Mouse (Mus musculus) CH12.LX (cell line): ENCODE data around the gene Lgals8. TPM values are rescaled to one million over a fixed set of nuclear protein-coding genes. Genes with fewer than 3 reads are reported as not detected.

Experiments used
- DNase-seq: peaks from one replicate; pipeline ENCODE4 v3.0.0-alpha.2; 2013; ENCODE audit errors: extremely low read depth
- H3K27ac ChIP-seq: 2 replicates; pipeline ENCODE4 v1.5.1; 2012; ENCODE audit warnings: low read depth, mild to moderate bottlenecking, control low read depth, moderate library complexity; ENCODE audit not compliant: insufficient read depth
- H3K27me3 ChIP-seq: replicated peaks from 2 replicates; pipeline ENCODE3; 2012; ENCODE audit warnings: inconsistent platforms
- H3K36me3 ChIP-seq, 2 experiments: replicated peaks in 1 of 2; 2 replicates each; pipeline versions ENCODE3 to v1.6.1; 2012; ENCODE audit warnings: inconsistent platforms in 1 of 2, low read length in 1 of 2, mild to moderate bottlenecking in 1 of 2, mixed read lengths in 1 of 2, moderate library complexity in 1 of 2; ENCODE audit not compliant: control insufficient read depth in 1 of 2, insufficient read depth in 1 of 2
- H3K4me1 ChIP-seq, 2 experiments: 2 replicates each; pipeline ENCODE4 v1.6.1; 2012; ENCODE audit warnings: inconsistent platforms in 1 of 2, moderate library complexity in 1 of 2; ENCODE audit not compliant: insufficient read depth in 2 of 2, control insufficient read depth in 1 of 2
- H3K4me2 ChIP-seq: 2 replicates; pipeline ENCODE4 v1.6.1; 2012; ENCODE audit warnings: low read depth, mild to moderate bottlenecking, control low read depth; ENCODE audit not compliant: poor library complexity, insufficient read depth, severe bottlenecking
- H3K4me3 ChIP-seq, 3 experiments: fragments of 150-350 bp in 1 of 3; sonication (generic) in 1 of 3; replicated peaks in 1 of 3; 2 replicates each; pipeline versions ENCODE3 to v1.5.1; 2011 to 2012; ENCODE audit warnings: low read depth in 2 of 3, low read length in 2 of 3, mild to moderate bottlenecking in 2 of 3, moderate library complexity in 2 of 3, control low read depth in 1 of 3, improper control_type of control experiment in 1 of 3, inconsistent platforms in 1 of 3, mixed read lengths in 1 of 3; ENCODE audit not compliant: poor library complexity in 1 of 3
- H3K79me2 ChIP-seq: replicated peaks from 2 replicates; pipeline ENCODE4 v1.6.1; 2012; ENCODE audit warnings: mild to moderate bottlenecking, moderate library complexity; ENCODE audit not compliant: control insufficient read depth, poor library complexity, insufficient read depth, severe bottlenecking; ENCODE audit errors: extremely low read depth
- H3K9ac ChIP-seq: 2 replicates; pipeline ENCODE4 v1.6.1; 2012; ENCODE audit warnings: low read depth, mild to moderate bottlenecking, control low read depth, moderate library complexity; ENCODE audit not compliant: insufficient read depth
- H3K9me3 ChIP-seq: replicated peaks from 2 replicates; pipeline ENCODE3; 2012; ENCODE audit warnings: low read length, inconsistent platforms, mixed read lengths
- CHD1 ChIP-seq: IDR thresholded peaks from 2 replicates; pipeline ENCODE4 v1.6.1; 2012; ENCODE audit warnings: low read depth, low read length, improper control_type of control experiment, inconsistent platforms
- CTCF ChIP-seq, 2 experiments: IDR thresholded peaks in 1 of 2; conservative IDR thresholded peaks in 1 of 2; 2 replicates each; pipeline ENCODE4 v1.5.1; 2011 to 2012; ENCODE audit warnings: low read depth in 2 of 2, low read length in 2 of 2, improper control_type of control experiment in 1 of 2, inconsistent platforms in 1 of 2, mild to moderate bottlenecking in 1 of 2, moderate library complexity in 1 of 2
- ELF1 ChIP-seq: IDR thresholded peaks from 2 replicates; pipeline ENCODE4 v1.6.1; 2014; ENCODE audit warnings: low read depth, mild to moderate bottlenecking, inconsistent platforms, low read length, improper control_type of control experiment
- EP300 ChIP-seq: IDR thresholded peaks from 2 replicates; pipeline ENCODE4 v1.6.1; 2011; ENCODE audit warnings: low read length, improper control_type of control experiment
- ETS1 ChIP-seq: conservative IDR thresholded peaks from 2 replicates; pipeline ENCODE4 v1.6.1; 2012; ENCODE audit warnings: low read depth, mild to moderate bottlenecking, inconsistent platforms, low read length, improper control_type of control experiment, moderate library complexity
- GABPA ChIP-seq: IDR thresholded peaks from 2 replicates; pipeline ENCODE4 v1.6.1; 2012; ENCODE audit warnings: low read depth, low read length, improper control_type of control experiment, inconsistent platforms; ENCODE audit not compliant: insufficient replicate concordance
- HCFC1 ChIP-seq: IDR thresholded peaks from 2 replicates; pipeline ENCODE4 v1.6.1; 2012; ENCODE audit warnings: low read depth, mild to moderate bottlenecking, inconsistent platforms, low read length, improper control_type of control experiment
- IRF4 ChIP-seq: IDR thresholded peaks from 2 replicates; pipeline ENCODE4 v1.6.1; 2014; ENCODE audit warnings: low read depth, mild to moderate bottlenecking, inconsistent platforms, low read length, improper control_type of control experiment
- JUN ChIP-seq: IDR thresholded peaks from 2 replicates; pipeline ENCODE4 v1.6.1; 2011; ENCODE audit warnings: low read depth, mild to moderate bottlenecking, low read length, improper control_type of control experiment, moderate library complexity; ENCODE audit not compliant: insufficient read depth
- JUND ChIP-seq: conservative IDR thresholded peaks from 2 replicates; pipeline ENCODE4 v1.6.1; 2011; ENCODE audit warnings: low read depth, low read length, improper control_type of control experiment
- KAT2A ChIP-seq: IDR thresholded peaks from 2 replicates; pipeline ENCODE4 v1.6.1; 2012; ENCODE audit warnings: low read length, improper control_type of control experiment, inconsistent platforms; ENCODE audit not compliant: insufficient replicate concordance
- MAFK ChIP-seq: IDR thresholded peaks from 2 replicates; pipeline ENCODE4 v1.6.1; 2011; ENCODE audit warnings: low read length, improper control_type of control experiment; ENCODE audit not compliant: insufficient replicate concordance
- MAX ChIP-seq: IDR thresholded peaks from 2 replicates; pipeline ENCODE4 v1.6.1; 2011; ENCODE audit warnings: low read length, improper control_type of control experiment
- MAZ ChIP-seq: IDR thresholded peaks from 2 replicates; pipeline ENCODE4 v1.6.1; 2012; ENCODE audit warnings: low read depth, mild to moderate bottlenecking, inconsistent platforms, low read length, improper control_type of control experiment, moderate library complexity
- MEF2A ChIP-seq: IDR thresholded peaks from 2 replicates; pipeline ENCODE4 v1.6.1; 2014; ENCODE audit warnings: low read depth, mild to moderate bottlenecking, inconsistent platforms, low read length, improper control_type of control experiment, borderline replicate concordance
- MYC ChIP-seq: IDR thresholded peaks from 2 replicates; pipeline ENCODE4 v1.6.1; 2011; ENCODE audit warnings: low read depth, mild to moderate bottlenecking, improper control_type of control experiment, low read length
- NELFE ChIP-seq: IDR thresholded peaks from 2 replicates; pipeline ENCODE4 v1.6.1; 2011; ENCODE audit warnings: low read depth, low read length, improper control_type of control experiment
- NRF1 ChIP-seq: IDR thresholded peaks from 2 replicates; pipeline ENCODE4 v1.6.1; 2014; ENCODE audit warnings: low read depth, mild to moderate bottlenecking, inconsistent platforms, low read length, improper control_type of control experiment, moderate library complexity
- PAX5 ChIP-seq: IDR thresholded peaks from 2 replicates; pipeline ENCODE4 v1.6.1; 2012; ENCODE audit warnings: low read length, inconsistent platforms, mixed read lengths
- POLR2A ChIP-seq: IDR thresholded peaks from 2 replicates; pipeline ENCODE4 v1.6.1; 2011; ENCODE audit warnings: low read depth, mild to moderate bottlenecking, improper control_type of control experiment, low read length
- RAD21 ChIP-seq: IDR thresholded peaks from 2 replicates; pipeline ENCODE4 v1.6.1; 2011; ENCODE audit warnings: low read depth, mild to moderate bottlenecking, low read length, improper control_type of control experiment, moderate library complexity
- RCOR1 ChIP-seq: conservative IDR thresholded peaks from 2 replicates; pipeline ENCODE4 v1.6.1; 2012; ENCODE audit warnings: low read depth, mild to moderate bottlenecking, inconsistent platforms, low read length, improper control_type of control experiment
- SMC3 ChIP-seq: IDR thresholded peaks from 2 replicates; pipeline ENCODE4 v1.6.1; 2011; ENCODE audit warnings: low read depth, low read length, improper control_type of control experiment
- TBP ChIP-seq: conservative IDR thresholded peaks from 2 replicates; pipeline ENCODE4 v1.6.1; 2011; ENCODE audit warnings: low read depth, low read length, improper control_type of control experiment
- TCF12 ChIP-seq: IDR thresholded peaks from 2 replicates; pipeline ENCODE4 v1.6.1; 2014; ENCODE audit warnings: low read depth, mild to moderate bottlenecking, inconsistent platforms, low read length, improper control_type of control experiment
- UBTF ChIP-seq: IDR thresholded peaks from 2 replicates; pipeline ENCODE4 v1.6.1; 2012; ENCODE audit warnings: low read depth, mild to moderate bottlenecking, inconsistent platforms, low read length, improper control_type of control experiment, moderate library complexity
- USF2 ChIP-seq: conservative IDR thresholded peaks from 2 replicates; pipeline ENCODE4 v1.6.1; 2011; ENCODE audit warnings: low read depth, low read length, improper control_type of control experiment
- ZC3H11A ChIP-seq: IDR thresholded peaks from 2 replicates; pipeline ENCODE4 v1.6.1; 2012; ENCODE audit warnings: low read depth, mild to moderate bottlenecking, inconsistent platforms, low read length, improper control_type of control experiment
- ZKSCAN1 ChIP-seq: IDR thresholded peaks from 2 replicates; pipeline ENCODE4 v1.6.1; 2012; ENCODE audit warnings: low read depth, inconsistent platforms, low read length, improper control_type of control experiment, borderline replicate concordance
- ZNF384 ChIP-seq: IDR thresholded peaks from 2 replicates; pipeline ENCODE4 v1.6.1; 2012; ENCODE audit warnings: low read depth, low read length, improper control_type of control experiment, inconsistent platforms
- dilution Hi-C: fragments of 300-500 bp; cut with MboI; formaldehyde crosslinking; loops from 2 replicates; pipeline ENCODE4 v1.14.3; 2020; ENCODE audit warnings: low sequenced_read_pairs; ENCODE audit not compliant: extremely low pct_unique_long_range_greater_than_20kb, extremely low pct_ligation_motif_present
- in situ Hi-C: fragments of 300-500 bp; cut with MboI; formaldehyde crosslinking; loops from 3 replicates; pipeline ENCODE4 v1.14.3; 2019; ENCODE audit warnings: low sequenced_read_pairs, low pct_ligation_motif_present, low pct_unique_long_range_greater_than_20kb, mixed read lengths
- polyA plus RNA-seq: library from polyadenylated mRNA; unstranded; fragments of >175 nt; gene quantifications from 2 replicates; pipeline ENCODE4 v1.2.1, GENCODE M21; 2012; ENCODE audit warnings: low read depth; ENCODE audit not compliant: insufficient read length
- total RNA-seq, 2 experiments: library from RNA; depleted of rRNA; stranded (reverse); fragments of 300-350 nt in 1 of 2; fragments of >200 nt in 1 of 2; gene quantifications; 2 replicates each; pipeline ENCODE4 v1.2.3; 2012 to 2014

Lgals8 gene
- total and polyA plus RNA-seq, 3 experiments, result 15.8 to 23.5 (median 18.4) TPM

DNA sequence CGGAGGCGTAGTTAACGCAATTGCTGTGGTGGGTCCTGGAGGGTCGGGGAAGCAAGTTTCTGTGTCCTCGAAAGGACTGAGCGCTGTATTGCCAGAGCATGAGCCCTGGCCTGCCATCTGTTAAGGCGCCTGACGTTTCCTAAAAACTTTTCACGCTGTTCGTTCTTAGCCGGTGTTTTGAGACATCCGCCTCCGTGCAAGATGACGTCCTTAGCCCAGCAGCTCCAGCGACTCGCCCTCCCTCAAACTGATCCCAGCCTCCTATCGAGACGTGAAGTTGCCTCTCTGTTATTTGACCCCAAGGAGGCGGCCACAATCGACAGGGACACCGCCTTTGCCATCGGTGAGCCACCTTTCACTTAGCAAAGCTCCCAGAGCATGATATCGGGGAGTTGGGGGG, 69.2 kb downstream of the Lgals8 start:
- dilution Hi-C loops (no loop called here), in situ Hi-C loops (no loop called here)
- Histone ChIP-seq H3K36me3 (peaks cover 20 to 37% of the 10 kb centered on the region in 2 experiments), H3K9ac (peak overlapping the region; percentile 76), H3K9me3 (no peaks in the 10 kb centered on the region), H3K4me2 (peak overlapping the region; percentile 79; the same call in 1 of the 2 replicates), H3K4me1 (peaks cover 7 to 15% of the 10 kb centered on the region in 2 experiments), H3K4me3 (peak overlapping the region; percentile 73 to 100 (median 97)), H3K27me3 (peaks cover 8% of the 10 kb centered on the region), H3K27ac (no peak overlapping the region), H3K79me2 (peaks cover 16% of the 10 kb centered on the region)
- TF ChIP-seq RCOR1, result no peak
- no peak for TF ChIP-seq MAFK
- no peak for TF ChIP-seq MEF2A
- no peak; the same call in 1 of the 2 replicates for TF ChIP-seq MAX
- TF ChIP-seq ZNF384, result no peak
- no peak for TF ChIP-seq RAD21
- TF ChIP-seq NELFE, result no peak; the same call in 1 of the 2 replicates
- TF ChIP-seq IRF4, result no peak
- peak; percentile 39 for DNase-seq

DNA sequence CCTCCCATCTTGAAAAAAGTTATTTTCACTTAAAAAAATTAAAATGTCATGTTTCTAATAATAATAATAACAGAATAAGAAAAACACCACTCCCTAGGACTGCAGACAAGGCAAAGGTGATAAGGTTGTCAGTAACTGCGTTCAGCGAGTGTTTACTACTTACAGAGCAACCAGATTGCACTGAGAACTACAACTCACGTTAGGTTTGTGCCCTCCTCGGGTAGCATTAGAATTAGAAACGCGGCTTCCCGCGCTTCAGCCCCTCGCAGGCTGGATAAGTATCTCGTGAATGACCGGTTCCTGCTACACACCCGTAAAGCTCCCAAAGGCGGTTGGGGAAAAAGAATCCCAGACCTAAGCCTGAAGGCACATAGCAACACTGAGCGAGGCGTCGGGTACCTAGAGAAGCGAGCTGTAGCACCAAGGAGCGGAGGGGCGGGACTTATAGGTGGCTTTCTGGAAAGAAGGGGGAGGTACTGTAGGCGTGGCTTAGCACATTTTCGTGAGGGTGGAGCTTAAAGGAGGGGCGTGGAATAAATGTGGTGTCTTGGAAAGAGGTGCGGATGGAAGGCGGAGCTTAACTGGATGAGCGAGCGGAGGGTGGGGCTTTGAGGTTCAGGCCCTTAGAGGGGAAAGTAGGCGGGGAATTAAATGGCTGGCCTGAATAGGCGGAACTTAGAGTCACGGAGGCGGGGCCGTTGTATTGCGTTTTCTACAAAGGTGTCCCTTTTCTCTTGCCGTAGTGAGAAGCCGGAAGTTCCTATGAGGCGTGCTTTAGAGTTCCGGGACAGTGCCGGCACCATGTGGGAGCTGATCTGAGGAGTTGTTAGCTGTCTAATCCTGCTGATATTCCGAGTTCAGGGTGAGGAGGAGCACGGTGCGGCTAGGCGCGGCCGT, 69.9 kb downstream of the Lgals8 start, which contains the start of gene Heatr1:
Gene Heatr1 (plus strand): TSS at position 419 of the 897 bp plus-strand sequence.
- Histone ChIP-seq H3K79me2 (peaks cover 16% of the 10 kb centered on the region), H3K27me3 (peaks cover 8% of the 10 kb centered on the region), H3K9ac (peak within 1 kb of the TSS; percentile 76), H3K4me1 (peaks cover 7 to 15% of the 10 kb centered on the region in 2 experiments), H3K4me2 (peak within 1 kb of the TSS; percentile 92), H3K36me3 (peaks cover 15 to 31% of the 10 kb centered on the region in 2 experiments), H3K27ac (no peak within 1 kb of the TSS), H3K9me3 (no peaks in the 10 kb centered on the region), H3K4me3 (peak within 1 kb of the TSS; percentile 73 to 100 (median 97))
- dilution Hi-C loops, result no loop called here
- in situ Hi-C loops, result no loop called here
- DNase-seq, result peak; percentile 100
- TF ChIP-seq MAZ (no peak), JUND (no peak), UBTF (no peak), MAFK (no peak), NRF1 (no peak), GABPA (no peak), SMC3 (no peak), ETS1 (no peak), TBP (0 out of 2 replicates have a peak, but pooled peaks have one; percentile 47), ZC3H11A (no peak), EP300 (no peak), PAX5 (no peak), ELF1 (peak; percentile 96), POLR2A (peak; percentile 88), MAX (peak; percentile 95), CHD1 (no peak), RAD21 (no peak), TCF12 (no peak; the same call in 1 of the 2 replicates), KAT2A (peak; percentile 72; the same call in 1 of the 2 replicates), NELFE (peak; percentile 67; the same call in 1 of the 2 replicates), CTCF (conservative IDR thresholded peaks at IDR 0.05 in 1 of 2, IDR thresholded peaks at IDR 0.05 in 1 of 2; ENCODE audit: low read depth in 2 of 2, low read length in 2 of 2) (no peak), MYC (peak; percentile 99), ZNF384 (no peak), JUN (no peak), ZKSCAN1 (no peak), HCFC1 (peak; percentile 91), RCOR1 (no peak), USF2 (no peak)
